Mouse (Mus musculus) intestine, embryonic 14.5 days (tissue): ENCODE measurements around the gene Skint8. TPM values are rescaled to one million over a fixed set of nuclear protein-coding genes. Genes with fewer than 3 reads are reported as not detected.
"Not testable (repeated sequence)": the region's sequence is repeated elsewhere in the genome, so short reads cannot be mapped to it uniquely, and the experiment has no call there.

Experiments used
- ATAC-seq: fragments of 200-750 bp; cut with Nextera tagmentation; replicated peaks from 2 replicates; pipeline ENCODE4 v1.8.0; 2017; ENCODE audit warnings: low read depth, moderate number of reproducible peaks, moderate TSS enrichment, moderate library complexity; ENCODE audit not compliant: low FRiP score, low TSS enrichment
- DNase-seq: peaks from one replicate; pipeline ENCODE4 v3.0.0-alpha.2; 2018; ENCODE audit warnings: low spot score
- H3K27ac ChIP-seq: fragments of 300-500 bp; sonication (generic); 2 replicates; pipeline ENCODE4 v1.5.1; 2014; ENCODE audit warnings: low read depth, mild to moderate bottlenecking, control low read depth
- H3K27me3 ChIP-seq: fragments of 300-500 bp; sonication (generic); replicated peaks from 2 replicates; pipeline ENCODE4 v1.6.1; 2014; ENCODE audit warnings: low read length, control low read depth; ENCODE audit not compliant: control insufficient read depth, insufficient read depth
- H3K36me3 ChIP-seq: fragments of 300-500 bp; sonication (generic); 2 replicates; pipeline ENCODE4 v1.6.1; 2014; ENCODE audit warnings: low read length, control low read depth; ENCODE audit not compliant: control insufficient read depth, insufficient read depth
- H3K4me1 ChIP-seq: fragments of 300-500 bp; sonication (generic); replicated peaks from 2 replicates; pipeline ENCODE4 v1.6.1; 2014; ENCODE audit warnings: low read length, control low read depth, mixed read lengths; ENCODE audit not compliant: control insufficient read depth, insufficient read depth
- H3K4me2 ChIP-seq: fragments of 300-500 bp; sonication (generic); 2 replicates; pipeline ENCODE4 v1.6.1; 2014; ENCODE audit warnings: low read length
- H3K4me3 ChIP-seq: fragments of 300-500 bp; sonication (generic); 2 replicates; pipeline ENCODE4 v1.5.1; 2014; ENCODE audit warnings: low read depth, low read length, control low read depth, mixed read lengths
- H3K9ac ChIP-seq: fragments of 300-500 bp; sonication (generic); 2 replicates; pipeline ENCODE4 v1.6.1; 2014; ENCODE audit warnings: mild to moderate bottlenecking, low read length
- H3K9me3 ChIP-seq: fragments of 300-500 bp; sonication (generic); 2 replicates; pipeline ENCODE4 v1.6.1; 2016; ENCODE audit warnings: low read length, control low read depth; ENCODE audit not compliant: control insufficient read depth
- WGBS: fragments of 180-500 bp; shearing (Covaris S2); extraction: QIAGEN DNeasy Blood & Tissue Kit; methylation state at CpG from one replicate; pipeline ENCODE4 v1.1.7; 2014; 5-methylcytosine and 5-hydroxymethylcytosine counted together
- polyA plus RNA-seq: library from polyadenylated mRNA; unstranded; fragments of >200 nt; fragmentation: Nextera tagmentation; extraction: Ambion mirVana; gene quantifications from 2 replicates; pipeline ENCODE4 v1.2.1, GENCODE M21; 2014

The Skint8 gene
- polyA plus RNA-seq, 1 experiment from 2014 or later, result not detected

DNA sequence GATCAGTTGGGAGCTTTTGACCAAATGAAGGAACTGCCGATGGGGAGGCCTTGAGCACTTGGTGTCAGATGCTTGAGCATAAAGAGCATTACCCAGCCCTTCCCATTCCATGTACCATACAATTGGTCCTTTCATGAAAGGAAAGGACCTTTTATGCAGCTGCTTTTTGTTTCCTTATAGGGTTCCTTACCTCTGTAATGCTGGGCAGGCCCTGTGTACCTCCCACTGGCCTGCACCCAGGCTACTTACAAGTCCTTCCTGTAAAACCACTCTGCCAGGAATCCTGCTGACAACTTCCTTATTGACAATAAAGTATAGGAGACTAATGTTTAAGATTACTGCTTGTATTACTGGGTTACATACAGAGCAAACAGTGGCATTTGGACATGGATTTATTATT is 17.7 kb upstream of the Skint8 start:
- no peaks in the 10 kb centered on the region for H3K4me1 ChIP-seq
- H3K36me3 ChIP-seq, result no peaks in the 10 kb centered on the region
- no peaks in the 10 kb centered on the region for H3K9me3 ChIP-seq
- H3K9ac ChIP-seq, result no peak overlapping the region
- WGBS, result 82% methylated on average over 1 of the region's 1 CpGs
- ATAC-seq, result no peak
- no peak for DNase-seq
- H3K4me2 ChIP-seq, result no peak overlapping the region
- H3K27ac ChIP-seq, result no peak overlapping the region
- no peak overlapping the region for H3K4me3 ChIP-seq
- no peaks in the 10 kb centered on the region for H3K27me3 ChIP-seq

DNA sequence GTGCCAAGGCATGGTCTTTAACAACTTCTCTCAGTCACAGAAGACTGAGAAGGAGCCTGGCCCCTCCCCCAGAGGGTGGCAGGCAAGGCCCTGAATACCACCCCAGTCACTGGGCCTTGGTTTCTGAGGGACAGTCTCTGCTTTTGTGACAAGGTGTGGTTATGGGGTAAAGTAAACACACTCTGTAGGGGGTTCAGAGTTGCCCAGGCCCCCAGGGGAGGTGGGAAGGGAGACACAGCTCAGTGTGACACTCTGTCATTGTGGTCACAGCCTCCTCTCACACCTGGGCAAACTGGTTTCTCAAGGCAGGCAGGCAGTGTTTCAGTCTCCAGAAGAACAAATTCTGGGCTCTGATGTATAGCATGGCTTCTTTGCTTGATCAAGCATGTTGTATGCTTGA is 16.4 kb upstream of the Skint8 start, which contains the start of gene Slc5a9:
Slc5a9 (minus strand) TSS at position 144 of the 400 bp plus-strand sequence.
- no peak within 1 kb of the TSS for H3K4me3 ChIP-seq
- no peaks in the 10 kb centered on the region for H3K27me3 ChIP-seq
- no peaks in the 10 kb centered on the region for H3K4me1 ChIP-seq
- DNase-seq, result no peak
- H3K27ac ChIP-seq, result no peak within 1 kb of the TSS
- no peak; the same call in 1 of the 2 replicates for ATAC-seq
- no peaks in the 10 kb centered on the region for H3K9me3 ChIP-seq
- H3K9ac ChIP-seq, result no peak within 1 kb of the TSS
- H3K4me2 ChIP-seq, result no peak within 1 kb of the TSS
- H3K36me3 ChIP-seq, result no peaks in the 10 kb centered on the region

- Histone ChIP-seq H3K4me3 (no peak overlapping the region), H3K27ac (no peak overlapping the region), H3K4me1 (no peaks in the 10 kb centered on the region), H3K27me3 (no peaks in the 10 kb centered on the region), H3K9ac (no peak overlapping the region), H3K4me2 (no peak overlapping the region), H3K36me3 (no peaks in the 10 kb centered on the region), H3K9me3 (no peaks in the 10 kb centered on the region)
- ATAC-seq, result 0 out of 2 replicates have a peak, but pooled peaks have one; percentile 27
- no peak for DNase-seq
- WGBS, result 39% methylated on average over 2 of the region's 2 CpGs
Measured at GRCm38 (mm10) chr4:111907926-111908325, 11.3 kb upstream of the Skint8 start.

DNA sequence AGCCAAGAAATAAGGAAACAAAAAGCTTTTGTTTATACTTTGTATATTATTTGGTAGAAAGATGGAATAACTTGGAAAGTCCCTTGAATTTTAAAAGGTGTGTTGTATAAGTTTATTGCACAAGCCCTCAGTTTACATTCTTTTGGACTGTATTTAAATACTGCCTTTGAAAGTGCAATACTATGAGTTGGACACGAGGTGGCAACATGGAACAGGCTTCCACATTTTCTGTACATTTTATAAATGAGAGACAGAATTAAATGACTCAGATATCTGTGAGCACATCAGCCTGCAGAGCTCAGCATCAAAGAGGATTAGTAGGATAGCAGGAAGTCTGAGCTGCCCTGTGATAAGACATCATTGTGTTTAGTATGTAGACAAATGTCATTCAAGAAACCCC is 42.1 kb downstream of the Skint8 start:
- Histone ChIP-seq H3K4me1 (no peaks in the 10 kb centered on the region), H3K9ac (no peak overlapping the region), H3K9me3 (no peaks in the 10 kb centered on the region), H3K27me3 (no peaks in the 10 kb centered on the region), H3K36me3 (no peaks in the 10 kb centered on the region), H3K4me2 (no peak overlapping the region), H3K27ac (no peak overlapping the region), H3K4me3 (no peak overlapping the region)
- ATAC-seq (no peak), DNase-seq (no peak)
- WGBS, result 20% methylated on average over 1 of the region's 1 CpGs

GRCm38 (mm10) chr4:111963241-111963640 is 44.0 kb downstream of the Skint8 start:
- WGBS, result 85% methylated on average over 1 of the region's 1 CpGs
- not testable (repeated sequence) for H3K4me1 ChIP-seq, H3K36me3 ChIP-seq, H3K9me3 ChIP-seq, H3K27ac ChIP-seq, H3K4me3 ChIP-seq, H3K27me3 ChIP-seq, H3K4me2 ChIP-seq, ATAC-seq, H3K9ac ChIP-seq, DNase-seq

GRCm38 (mm10) chr4:111963669-111964068 is 44.5 kb downstream of the Skint8 start:
- WGBS, result 90% methylated on average over 3 of the region's 3 CpGs

GRCm38 (mm10) chr4:111972623-111973022 is 53.4 kb downstream of the Skint8 start, which contains the start of gene Skint7:
TSS of gene Skint7 (plus strand) at chr4:111972923.
- DNase-seq (no peak), ATAC-seq (no peak)
- Histone ChIP-seq H3K36me3 (no peaks in the 10 kb centered on the region), H3K4me1 (no peaks in the 10 kb centered on the region), H3K4me3 (no peak within 1 kb of the TSS), H3K27ac (no peak within 1 kb of the TSS), H3K27me3 (no peaks in the 10 kb centered on the region), H3K4me2 (no peak within 1 kb of the TSS), H3K9me3 (no peaks in the 10 kb centered on the region), H3K9ac (no peak within 1 kb of the TSS)
- WGBS, result 90% methylated on average over 1 of the region's 1 CpGs

More at GRCm38 (mm10) chr4:111963669-111964068, 44.5 kb downstream of the Skint8 start:
- H3K27me3 ChIP-seq, result no peaks in the 10 kb centered on the region
- H3K9me3 ChIP-seq, result no peaks in the 10 kb centered on the region
- H3K4me2 ChIP-seq, result no peak overlapping the region
- no peak overlapping the region for H3K27ac ChIP-seq
- H3K4me3 ChIP-seq, result no peak overlapping the region
- ATAC-seq, result no peak
- no peaks in the 10 kb centered on the region for H3K36me3 ChIP-seq
- H3K4me1 ChIP-seq, result no peaks in the 10 kb centered on the region
- no peak for DNase-seq
- no peak overlapping the region for H3K9ac ChIP-seq

Other genes with a start within 250 kb of the Skint8 start
- 19.4 and 22.8 TPM in 2 replicates for gene Spata6, start 199.4 kb upstream of the Skint8 start, polyA plus RNA-seq
- 0.13 and 0.74 TPM in 2 replicates for gene Slc5a9, start 16.5 kb upstream of the Skint8 start, polyA plus RNA-seq
- gene Skint7, start 53.5 kb downstream of the Skint8 start, polyA plus RNA-seq, result not detected in 2 replicates
- gene Skint1, start 86.9 kb downstream of the Skint8 start, polyA plus RNA-seq, result not detected in 2 replicates
- gene Skint4, start 152.6 kb downstream of the Skint8 start, polyA plus RNA-seq, result not detected in 2 replicates